Mouse (Mus musculus): ENCODE measurements around the gene Retreg1. TPM values are rescaled to one million over a fixed set of nuclear protein-coding genes. Genes with fewer than 3 reads are reported as not detected.

Gene Retreg1
- polyA plus RNA-seq, 1 experiment from 2014 or later = 57.3 TPM

DNA sequence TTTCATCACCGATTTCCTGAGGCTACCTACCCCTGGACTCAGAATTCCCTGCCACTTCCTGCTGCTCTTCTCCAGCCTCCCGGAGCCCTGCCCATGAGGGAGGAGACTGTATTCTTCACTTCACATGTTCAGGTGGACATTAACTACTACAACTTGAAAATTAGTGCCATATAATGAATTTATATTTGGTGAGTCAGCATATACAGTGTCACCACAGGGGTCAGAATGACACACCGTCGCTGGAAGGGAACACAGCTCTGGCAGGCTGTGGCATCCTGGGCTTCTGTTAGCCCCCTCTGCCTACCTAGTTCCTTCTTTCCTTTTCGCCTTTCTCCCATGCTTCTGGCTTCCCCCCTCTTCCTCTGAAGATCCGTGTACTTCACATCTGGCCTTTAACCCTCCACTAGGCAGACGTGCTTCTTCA, 90.7 kb downstream of the Retreg1 start:
- peak overlapping the region; percentile 84; the same call in 1 of the 2 replicates for H3K27ac ChIP-seq (replicated peaks)
- no peaks in the 10 kb centered on the region for H3K27me3 ChIP-seq (replicated peaks)
- no peak for ATAC-seq (ENCODE audit: extremely low read depth, insufficient number of reproducible peaks, low FRiP score, low TSS enrichment)
- H3K4me2 ChIP-seq = peak overlapping the region; percentile 47
- no peaks in the 10 kb centered on the region for H3K9me3 ChIP-seq
- H3K4me1 ChIP-seq = peaks cover 48% of the 10 kb centered on the region
- H3K9ac ChIP-seq = peak overlapping the region; percentile 72
- H3K36me3 ChIP-seq = no peaks in the 10 kb centered on the region
- 56% methylated on average over 7 of the region's 7 CpGs for WGBS
- no peak overlapping the region for H3K4me3 ChIP-seq

DNA sequence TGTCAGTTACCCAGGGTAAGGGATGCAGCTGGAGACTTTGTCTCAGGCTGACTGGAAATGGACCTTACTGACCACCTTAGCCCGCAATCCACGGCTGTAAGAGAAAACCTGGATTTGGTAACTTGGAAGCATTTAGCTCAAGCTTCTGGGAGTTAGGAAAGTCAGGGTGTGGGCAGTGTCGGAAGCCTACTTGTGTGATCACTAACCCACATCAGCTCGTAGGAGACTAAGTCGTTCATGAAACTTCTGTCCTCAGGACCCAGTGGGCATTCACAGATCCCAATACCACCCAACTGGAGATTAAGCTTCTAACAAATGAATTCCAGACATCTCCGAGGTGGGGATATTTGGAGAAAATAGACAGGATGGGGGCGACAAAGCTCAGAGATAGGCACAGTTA, 91.4 kb downstream of the Retreg1 start:
- 73% methylated on average over 7 of the region's 7 CpGs for WGBS
- H3K9ac ChIP-seq = no peak overlapping the region
- H3K27me3 ChIP-seq (replicated peaks) = no peaks in the 10 kb centered on the region
- H3K4me3 ChIP-seq = no peak overlapping the region
- no peaks in the 10 kb centered on the region for H3K36me3 ChIP-seq
- no peak overlapping the region for H3K4me2 ChIP-seq
- H3K4me1 ChIP-seq = peaks cover 41% of the 10 kb centered on the region
- no peaks in the 10 kb centered on the region for H3K9me3 ChIP-seq
- no peak overlapping the region for H3K27ac ChIP-seq (replicated peaks)
- ATAC-seq (ENCODE audit: extremely low read depth, insufficient number of reproducible peaks, low FRiP score, low TSS enrichment) = no peak

DNA sequence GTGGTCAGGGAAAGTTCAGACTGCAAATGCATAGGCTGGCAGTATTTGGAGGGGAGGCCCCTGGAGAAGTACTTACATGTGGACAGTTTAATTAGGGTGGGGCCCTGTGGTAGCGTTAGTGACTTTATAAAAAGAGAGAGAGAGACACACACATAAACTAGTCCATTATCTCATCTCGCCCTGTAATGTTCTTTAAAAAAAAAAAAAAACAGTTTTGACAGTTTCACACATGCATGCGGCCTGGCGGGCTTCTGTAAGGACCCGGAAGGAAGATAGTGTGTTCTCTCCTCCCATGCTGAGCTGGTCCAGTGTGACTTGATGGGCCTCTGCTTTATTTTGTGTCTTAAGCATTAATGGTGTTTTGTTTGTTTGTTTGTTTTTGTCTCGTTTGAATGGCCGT, 95.5 kb downstream of the Retreg1 start:
- no peaks in the 10 kb centered on the region for H3K36me3 ChIP-seq
- WGBS = 77% methylated on average over 7 of the region's 7 CpGs
- no peak for ATAC-seq (ENCODE audit: extremely low read depth, insufficient number of reproducible peaks, low FRiP score, low TSS enrichment)
- H3K9ac ChIP-seq = no peak overlapping the region
- no peaks in the 10 kb centered on the region for H3K9me3 ChIP-seq
- no peak overlapping the region for H3K27ac ChIP-seq (replicated peaks)
- no peak overlapping the region for H3K4me3 ChIP-seq
- H3K4me1 ChIP-seq = peaks cover 24% of the 10 kb centered on the region
- no peaks in the 10 kb centered on the region for H3K27me3 ChIP-seq (replicated peaks)
- H3K4me2 ChIP-seq = no peak overlapping the region

DNA sequence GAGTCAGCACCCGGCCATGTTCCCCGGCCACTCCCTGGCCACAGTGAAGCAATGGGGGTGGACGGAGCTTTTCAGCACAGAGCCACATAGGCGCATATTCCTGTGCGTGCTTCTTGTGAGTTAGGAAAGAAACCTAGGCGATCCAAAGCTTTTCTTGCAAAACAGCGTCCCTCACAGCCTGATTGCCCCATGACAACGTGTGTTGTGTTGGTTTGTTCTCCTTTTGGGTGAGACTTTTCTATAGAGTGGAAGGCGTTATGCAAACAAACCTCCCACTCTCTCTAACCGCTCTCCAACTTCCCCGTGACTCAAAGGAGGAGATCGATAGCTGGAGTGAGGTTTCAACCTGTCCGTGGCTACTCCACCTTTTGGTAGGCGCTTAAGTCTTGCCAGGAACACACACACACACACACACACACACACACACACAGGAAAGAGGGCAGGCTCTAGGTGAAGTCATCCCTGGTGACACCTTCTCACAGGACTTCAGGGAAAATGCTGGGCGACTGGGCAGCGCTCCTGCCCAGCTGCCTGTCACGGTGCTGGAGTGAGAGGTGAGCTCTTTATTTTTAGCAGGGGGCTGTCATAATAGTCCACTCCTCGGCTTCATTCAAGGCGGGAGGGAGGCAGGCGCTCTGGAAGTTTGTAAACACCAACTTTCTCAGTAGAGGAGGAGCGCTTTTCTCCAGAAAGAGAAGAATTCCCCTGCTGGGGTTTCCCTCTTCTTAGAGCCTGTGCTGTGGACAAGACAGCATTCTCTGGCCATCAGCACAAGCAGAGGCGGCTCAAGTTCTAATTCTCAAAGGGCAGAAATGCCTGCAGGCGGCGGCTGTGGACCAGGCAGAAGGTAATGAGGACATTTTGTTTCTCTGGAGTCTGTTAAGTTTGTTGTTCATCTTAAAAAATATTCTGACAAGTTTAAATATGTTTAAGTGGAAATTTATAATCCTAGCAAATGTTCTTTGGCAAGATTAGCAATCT, 97.7 kb downstream of the Retreg1 start:
- H3K9ac ChIP-seq = peak overlapping the region; percentile 77
- H3K9me3 ChIP-seq = no peaks in the 10 kb centered on the region
- peak; percentile 72; the same call in 1 of the 2 replicates for ATAC-seq (ENCODE audit: extremely low read depth, insufficient number of reproducible peaks, low FRiP score, low TSS enrichment)
- H3K27me3 ChIP-seq (replicated peaks) = no peaks in the 10 kb centered on the region
- no peaks in the 10 kb centered on the region for H3K36me3 ChIP-seq
- WGBS = 19% methylated on average over 24 of the region's 24 CpGs
- H3K4me3 ChIP-seq = peak overlapping the region; percentile 56
- peak overlapping the region; percentile 63 for H3K4me2 ChIP-seq
- H3K4me1 ChIP-seq = peaks cover 35% of the 10 kb centered on the region
- H3K27ac ChIP-seq (replicated peaks) = peak overlapping the region; percentile 92

DNA sequence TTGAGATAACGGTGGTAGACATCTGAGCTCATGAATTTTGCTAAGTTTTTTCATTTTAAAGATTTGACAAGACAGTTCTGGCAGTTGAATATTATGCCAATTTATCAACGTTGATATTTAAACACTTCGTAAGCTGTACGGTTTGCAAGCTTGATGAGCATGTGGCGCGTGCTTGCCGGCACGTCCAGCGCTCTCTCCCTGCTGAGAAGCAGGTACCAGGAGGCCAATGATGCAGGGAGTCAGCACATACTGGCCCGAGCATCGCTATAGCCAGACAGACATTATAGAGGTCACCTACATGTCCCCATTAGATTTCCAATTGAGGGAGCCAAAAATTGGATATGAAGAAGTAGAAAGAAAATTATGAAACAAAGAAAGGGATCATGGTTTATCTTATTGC, 98.5 kb downstream of the Retreg1 start:
- Histone ChIP-seq H3K36me3 (no peaks in the 10 kb centered on the region), H3K4me3 (peak overlapping the region; percentile 56), H3K4me1 (peaks cover 44% of the 10 kb centered on the region), H3K27ac (replicated peaks) (peak overlapping the region; percentile 92), H3K4me2 (peak overlapping the region; percentile 63), H3K9ac (peak overlapping the region; percentile 77), H3K9me3 (no peaks in the 10 kb centered on the region), H3K27me3 (replicated peaks) (no peaks in the 10 kb centered on the region)
- WGBS = 47% methylated on average over 11 of the region's 11 CpGs
- ATAC-seq (ENCODE audit: extremely low read depth, insufficient number of reproducible peaks, low FRiP score, low TSS enrichment) = no peak

DNA sequence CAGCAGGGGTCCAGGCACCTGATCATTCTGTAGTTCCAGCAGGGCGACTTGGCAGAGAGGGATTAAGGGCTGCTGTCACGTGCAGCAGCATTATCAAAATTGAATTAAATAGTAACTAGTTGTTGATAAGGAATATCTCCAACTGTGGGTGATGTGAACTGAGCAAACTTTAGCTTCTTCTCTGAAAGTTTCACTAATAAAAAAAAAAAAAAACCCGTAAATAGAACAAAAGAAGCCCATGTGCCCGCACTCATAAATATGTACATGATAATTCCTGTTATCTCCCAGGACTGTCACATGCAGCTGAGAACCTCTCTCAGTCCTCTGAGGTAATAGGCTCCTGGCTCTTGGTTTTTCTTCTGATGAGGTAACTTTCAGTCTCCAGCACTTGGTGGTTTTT, 99.4 kb downstream of the Retreg1 start:
- peak overlapping the region; percentile 92 for H3K27ac ChIP-seq (replicated peaks)
- peak overlapping the region; percentile 63 for H3K4me2 ChIP-seq
- H3K36me3 ChIP-seq = no peaks in the 10 kb centered on the region
- H3K9me3 ChIP-seq = no peaks in the 10 kb centered on the region
- peaks cover 51% of the 10 kb centered on the region for H3K4me1 ChIP-seq
- H3K4me3 ChIP-seq = peak overlapping the region; percentile 56
- peak overlapping the region; percentile 77 for H3K9ac ChIP-seq
- H3K27me3 ChIP-seq (replicated peaks) = no peaks in the 10 kb centered on the region
- no peak for ATAC-seq (ENCODE audit: extremely low read depth, insufficient number of reproducible peaks, low FRiP score, low TSS enrichment)
- 33% methylated on average over 4 of the region's 4 CpGs for WGBS

DNA sequence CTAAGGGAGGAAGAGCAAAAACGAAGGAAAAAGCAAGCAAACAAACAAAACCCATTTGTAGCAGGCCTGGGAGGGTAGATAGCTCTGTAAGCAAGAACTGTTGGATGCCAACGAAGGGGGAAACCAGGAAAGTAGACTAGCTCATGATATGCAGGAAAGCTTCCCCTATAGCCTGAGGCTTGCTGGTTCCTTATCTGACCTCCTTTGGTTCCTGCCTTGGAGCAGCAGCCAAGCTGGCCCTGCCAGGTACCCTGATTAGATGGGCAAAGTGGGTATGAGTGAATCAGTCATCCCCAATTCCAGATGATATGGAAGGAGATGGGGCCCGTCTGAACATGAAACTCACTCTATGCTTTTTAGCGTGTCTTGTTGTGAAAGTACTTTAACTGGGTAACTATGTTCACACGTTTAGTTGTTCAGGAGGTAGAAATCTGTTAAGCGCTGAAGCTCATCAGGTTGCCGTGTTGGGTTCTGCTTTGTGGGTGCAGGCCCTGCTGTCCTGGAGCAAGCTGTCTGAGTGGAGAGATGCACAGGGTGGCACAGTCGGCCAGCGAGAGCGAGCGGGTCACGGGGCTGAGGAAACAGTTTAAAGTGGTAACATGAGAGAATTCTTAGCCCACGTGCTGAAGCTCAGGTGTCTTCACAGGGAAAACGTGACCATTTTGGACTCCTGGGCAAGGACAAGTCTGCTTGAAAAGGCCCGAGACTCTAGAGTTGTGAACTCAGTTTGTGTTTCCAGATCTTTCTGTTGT, 100.6 kb downstream of the Retreg1 start:
- H3K9ac ChIP-seq = peak overlapping the region; percentile 77
- H3K27me3 ChIP-seq (replicated peaks) = no peaks in the 10 kb centered on the region
- peak overlapping the region; percentile 63 for H3K4me2 ChIP-seq

DNA sequence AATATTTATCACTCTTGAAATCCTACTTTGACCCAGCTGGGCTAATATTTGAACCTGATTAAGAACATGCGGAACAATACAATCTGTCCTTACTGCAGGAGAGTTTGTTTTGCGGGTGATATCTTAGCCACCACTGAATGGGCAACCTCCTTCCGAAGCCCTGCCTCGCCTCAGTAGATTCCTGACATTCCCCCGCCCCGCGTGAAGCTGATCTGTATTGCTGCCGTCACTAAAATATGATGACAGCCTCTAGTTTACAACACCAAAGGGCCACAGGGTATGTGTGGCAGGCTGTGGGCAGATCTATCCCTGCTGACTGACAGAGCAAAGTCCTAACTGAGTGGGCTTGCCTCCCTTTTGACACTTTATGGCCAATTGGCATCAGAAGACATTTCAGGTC, 102.2 kb downstream of the Retreg1 start:
- Histone ChIP-seq H3K9me3 (no peaks in the 10 kb centered on the region), H3K27ac (replicated peaks) (peak overlapping the region; percentile 83), H3K9ac (0 out of 2 replicates have a peak overlapping the region, but pooled peaks have one; percentile 37), H3K36me3 (no peaks in the 10 kb centered on the region), H3K4me1 (peaks cover 73% of the 10 kb centered on the region), H3K4me3 (peak overlapping the region; percentile 18), H3K27me3 (replicated peaks) (no peaks in the 10 kb centered on the region), H3K4me2 (peak overlapping the region; percentile 63)
- WGBS = 24% methylated on average over 8 of the region's 8 CpGs
- ATAC-seq (ENCODE audit: extremely low read depth, insufficient number of reproducible peaks, low FRiP score, low TSS enrichment) = no peak

More for the DNA sequence above, 100.6 kb downstream of the Retreg1 start:
- 69% methylated on average over 15 of the region's 15 CpGs for WGBS
- Histone ChIP-seq H3K27ac (replicated peaks) (peak overlapping the region; percentile 92), H3K9me3 (no peaks in the 10 kb centered on the region), H3K36me3 (no peaks in the 10 kb centered on the region), H3K4me3 (peak overlapping the region; percentile 56), H3K4me1 (peaks cover 60% of the 10 kb centered on the region)
- ATAC-seq (ENCODE audit: extremely low read depth, insufficient number of reproducible peaks, low FRiP score, low TSS enrichment) = no peak

DNA sequence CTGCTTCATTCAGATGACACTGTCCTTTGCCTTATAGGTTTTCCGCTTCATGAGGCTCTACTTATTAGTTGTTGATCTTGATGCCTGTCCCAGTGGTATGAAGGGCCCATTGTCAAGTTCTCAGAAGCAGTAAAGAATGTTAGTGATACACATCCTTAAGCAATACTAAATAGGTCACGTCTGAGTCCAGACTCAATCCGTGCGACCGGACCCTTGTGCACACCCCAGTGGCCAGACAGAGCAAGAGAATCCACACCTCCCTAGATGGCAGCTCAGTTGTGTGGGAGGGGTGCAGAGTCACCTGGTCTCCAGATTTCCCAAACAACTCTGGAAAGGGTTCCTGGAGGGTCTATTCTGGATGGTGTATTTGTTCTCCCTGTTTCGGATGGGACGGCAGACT, 103.5 kb downstream of the Retreg1 start:
- Histone ChIP-seq H3K4me1 (peaks cover 77% of the 10 kb centered on the region), H3K27ac (replicated peaks) (no peak overlapping the region), H3K4me2 (no peak overlapping the region), H3K9ac (no peak overlapping the region), H3K36me3 (no peaks in the 10 kb centered on the region), H3K27me3 (replicated peaks) (no peaks in the 10 kb centered on the region), H3K4me3 (no peak overlapping the region), H3K9me3 (no peaks in the 10 kb centered on the region)
- 88% methylated on average over 7 of the region's 7 CpGs for WGBS
- ATAC-seq (ENCODE audit: extremely low read depth, insufficient number of reproducible peaks, low FRiP score, low TSS enrichment) = no peak

DNA sequence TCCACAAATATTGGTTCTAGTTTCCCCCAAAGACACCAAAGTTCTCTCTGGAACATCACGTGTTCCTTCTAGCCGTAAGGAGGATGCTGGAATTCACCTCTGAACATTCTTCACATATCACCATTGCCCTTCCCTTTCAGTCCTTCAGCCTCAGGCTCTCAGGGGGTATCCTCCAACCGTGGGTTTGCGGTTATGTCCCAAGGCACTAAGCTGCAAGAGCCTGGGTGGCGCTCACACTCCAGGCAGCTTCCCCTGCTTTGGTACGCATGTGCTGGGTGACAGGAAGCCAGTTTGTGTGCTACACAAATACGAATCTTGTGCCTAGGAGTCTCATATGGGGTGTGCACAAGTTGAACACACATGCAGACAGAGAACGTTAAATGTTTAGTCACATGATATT, 104.4 kb downstream of the Retreg1 start:
- Histone ChIP-seq H3K27ac (replicated peaks) (no peak overlapping the region), H3K9ac (no peak overlapping the region), H3K4me1 (peaks cover 77% of the 10 kb centered on the region), H3K4me2 (no peak overlapping the region), H3K4me3 (no peak overlapping the region), H3K27me3 (replicated peaks) (no peaks in the 10 kb centered on the region), H3K9me3 (no peaks in the 10 kb centered on the region), H3K36me3 (no peaks in the 10 kb centered on the region)
- 76% methylated on average over 8 of the region's 8 CpGs for WGBS
- ATAC-seq (ENCODE audit: extremely low read depth, insufficient number of reproducible peaks, low FRiP score, low TSS enrichment) = no peak

Data from heart, embryonic 13.5 days (tissue).